Mouse (Mus musculus): ENCODE measurements at regions not wholly inside any gene's neighbourhood (a gene's known extent, or its start where the extent isn't known, plus 50 kb on each side); places are given as distances from the start of the nearest gene placed in this dataset.

DNA sequence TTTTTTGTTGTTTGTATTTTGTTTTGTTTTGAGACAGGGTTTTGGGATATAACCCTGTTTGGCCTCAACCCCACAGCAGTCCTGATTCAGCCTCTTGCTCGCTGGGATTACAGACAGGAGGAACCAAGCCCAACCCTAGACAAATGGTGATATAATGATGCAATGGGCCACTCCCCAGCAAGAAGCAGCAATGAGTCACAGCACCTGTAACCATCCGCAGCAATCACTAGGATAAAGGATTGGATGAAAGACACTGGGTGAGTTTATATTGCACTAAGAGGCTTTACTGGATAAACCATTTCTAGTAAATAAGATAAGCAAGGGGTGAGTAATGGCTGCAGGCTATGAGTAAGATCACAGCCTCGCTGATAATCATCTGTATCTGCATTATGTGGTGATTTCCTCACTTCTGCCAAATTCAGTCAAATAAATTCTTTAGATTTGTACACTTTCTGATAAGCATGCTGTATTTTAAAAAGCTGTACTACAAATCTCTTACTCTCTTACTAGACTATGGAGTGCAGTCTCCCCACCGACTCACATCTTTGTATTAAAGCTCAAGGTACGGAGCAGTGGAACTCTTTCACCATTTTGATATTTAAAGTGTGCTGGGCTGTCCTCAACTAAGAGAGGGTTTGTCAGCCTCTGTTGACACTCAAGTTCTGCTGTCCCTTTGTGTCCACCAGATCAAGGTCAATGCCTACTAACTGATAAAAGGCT is 57.6 kb upstream of the Tle4 start:
- no peak for DNase-seq

Data from embryo, embryonic 11 days (tissue).